Mouse (Mus musculus): ENCODE data around the gene Hspa1b.

DNA sequence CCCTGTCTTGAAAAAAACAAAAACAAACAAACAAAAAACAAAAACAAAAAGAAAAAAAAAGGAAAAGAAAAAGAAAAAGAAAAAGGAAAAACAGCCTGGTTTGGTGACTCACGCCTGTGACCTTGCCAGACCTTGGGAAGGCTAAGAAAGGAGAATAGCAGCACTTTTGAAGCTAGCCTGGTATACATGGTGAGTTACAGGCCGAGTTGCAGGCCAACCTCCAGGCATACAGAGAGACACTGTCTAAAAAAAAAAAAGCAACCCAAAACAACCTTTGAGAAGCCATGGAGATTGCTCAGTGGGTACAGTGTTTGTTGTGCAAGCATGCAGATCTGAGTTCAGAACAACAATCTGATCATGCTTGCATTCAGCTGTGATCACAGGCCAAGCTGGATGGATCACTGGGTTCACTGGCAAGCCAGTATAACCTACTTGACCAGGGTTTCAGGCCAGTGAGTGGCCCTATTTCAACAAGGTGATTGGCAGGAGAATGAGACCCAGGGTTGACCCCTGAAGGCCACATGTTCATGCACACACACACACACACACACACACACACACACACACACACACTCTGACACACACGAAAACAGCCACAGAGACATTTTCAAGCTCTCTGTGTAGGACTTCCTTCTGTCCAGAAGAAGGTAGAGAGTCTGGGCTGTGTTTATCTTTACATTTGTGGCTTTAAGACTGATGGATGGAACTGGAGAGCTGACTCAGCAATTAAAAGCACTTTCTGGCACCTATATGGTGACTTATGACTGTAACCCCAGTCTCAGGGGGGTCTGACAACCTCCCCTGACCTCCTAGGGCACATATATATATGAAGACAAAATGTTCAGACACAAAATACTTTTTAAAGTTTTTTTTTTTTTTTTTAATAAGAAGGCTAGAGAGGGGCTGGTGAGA lies 16.8 kb upstream of the Hspa1b start:
- TF ChIP-seq CTCF (IDR thresholded peaks at IDR 0.05; ENCODE audit: low read depth) (no peak), EP300 (IDR thresholded peaks at IDR 0.05; ENCODE audit: low read depth) (no peak)
